Mouse (Mus musculus) small intestine, adult 2 months (tissue): Measurements from ENCODE around the gene Gmpr2. TPM values are rescaled to one million over a fixed set of nuclear protein-coding genes. Genes with fewer than 3 reads are reported as not detected.

ENCODE experiments used
- H3K27ac ChIP-seq: fragments of 200-500 bp; 2 replicates; pipeline ENCODE4 v1.5.1; 2012; ENCODE audit warnings: low read depth, low read length, control low read depth, inconsistent platforms; ENCODE audit not compliant: insufficient read depth
- H3K27me3 ChIP-seq: fragments of 200-500 bp; 2 replicates; pipeline ENCODE4 v1.6.1; 2012; ENCODE audit warnings: mild to moderate bottlenecking, moderate library complexity, low read length, inconsistent platforms; ENCODE audit not compliant: control insufficient read depth, insufficient read depth
- H3K36me3 ChIP-seq: fragments of 200-500 bp; 2 replicates; pipeline ENCODE4 v1.6.1; 2012; ENCODE audit warnings: mild to moderate bottlenecking, low read length, control low read depth, inconsistent platforms; ENCODE audit not compliant: control insufficient read depth, insufficient read depth
- H3K4me1 ChIP-seq: fragments of 200-500 bp; 2 replicates; pipeline ENCODE4 v1.6.1; 2012; ENCODE audit warnings: low read length, inconsistent platforms, mixed read lengths; ENCODE audit not compliant: control insufficient read depth, insufficient read depth, insufficient read length
- H3K4me3 ChIP-seq: fragments of 200-500 bp; 2 replicates; pipeline ENCODE4 v1.5.1; 2012; ENCODE audit warnings: low read depth, mild to moderate bottlenecking, control low read depth, inconsistent platforms, low read length, moderate library complexity
- CTCF ChIP-seq: fragments of 200-500 bp; IDR thresholded peaks from 2 replicates; pipeline ENCODE4 v1.5.1; 2012; ENCODE audit warnings: low read depth, mild to moderate bottlenecking, control low read depth, inconsistent platforms, low read length, moderate library complexity, mixed read lengths; ENCODE audit not compliant: insufficient replicate concordance, insufficient read length; ENCODE audit errors: extremely low read depth
- POLR2A ChIP-seq: fragments of 200-500 bp; IDR thresholded peaks from 2 replicates; pipeline ENCODE4 v1.6.1; 2012; ENCODE audit warnings: low read depth, mild to moderate bottlenecking, control low read depth, inconsistent platforms, low read length, moderate library complexity
- WGBS: fragments of 180-500 bp; shearing (Covaris S2); methylation state at CpG from one replicate; pipeline ENCODE4 v1.1.7; 2018; 5-methylcytosine and 5-hydroxymethylcytosine counted together
- polyA plus RNA-seq: library from polyadenylated mRNA; depleted of rRNA; stranded (reverse); fragments of >200 nt; gene quantifications from 2 replicates; pipeline ENCODE4 v1.2.3, GENCODE M21; 2012; rRNA removed

Gmpr2 gene
- polyA plus RNA-seq: 5.2 and 9.6 TPM in 2 replicates

- under 1% methylated on average over 38 of the region's 38 CpGs for WGBS
These were observed at the start of gene Gmpr2, which contains the start of gene Nedd8 for GRCm38 (mm10) chr14:55671833-55672740. Gene Gmpr2 (plus strand): TSS chr14:55671941. Gene Nedd8 (minus strand): TSS chr14:55672124.

DNA sequence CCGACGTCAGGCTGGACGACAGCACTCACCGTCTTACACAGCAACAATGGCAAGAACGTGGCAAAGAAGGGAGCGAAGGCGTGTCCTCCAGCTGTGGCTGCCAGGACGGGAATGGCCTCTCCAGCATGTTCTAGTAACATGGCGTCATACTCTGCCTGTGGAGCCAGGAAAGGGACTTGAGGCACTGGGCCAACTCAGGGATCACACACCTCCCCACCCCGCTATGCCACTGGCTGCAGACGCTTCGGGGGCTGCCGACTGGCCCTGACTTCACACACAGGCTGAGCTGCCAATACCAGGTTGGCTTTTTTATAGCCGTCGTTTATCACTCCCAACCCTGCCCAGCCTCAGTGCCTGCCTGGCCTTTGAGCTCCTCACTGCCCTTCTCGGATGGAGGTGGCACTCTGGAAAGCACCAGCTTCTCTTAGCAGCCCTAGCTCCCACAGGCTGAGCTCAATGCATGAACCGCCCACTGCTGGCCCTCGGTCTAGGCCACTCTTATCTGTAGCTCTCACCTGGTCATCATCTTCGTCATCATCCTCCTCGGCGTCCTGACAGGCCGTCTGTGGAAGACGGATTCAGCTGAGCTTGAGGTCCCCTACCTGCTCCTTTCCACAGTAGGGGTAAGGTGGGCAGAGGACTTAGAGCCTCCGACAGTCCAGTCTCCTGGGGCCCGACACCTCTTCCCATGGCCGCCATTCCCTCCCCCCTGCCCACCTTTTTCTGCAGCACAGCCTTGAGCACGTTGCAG lies 43.5 kb upstream of the Gmpr2 start:
- no peak; the same call in 1 of the 2 replicates for TF ChIP-seq CTCF
- no peak overlapping the region for H3K4me3 ChIP-seq
- no peaks in the 10 kb centered on the region for H3K27me3 ChIP-seq
- H3K36me3 ChIP-seq: peaks cover 52% of the 10 kb centered on the region
- peaks cover 15% of the 10 kb centered on the region for H3K4me1 ChIP-seq
- 73% methylated on average over 27 of the region's 27 CpGs for WGBS
- H3K27ac ChIP-seq: peak overlapping the region; percentile 33

More at GRCm38 (mm10) chr14:55671833-55672740, at the start of gene Gmpr2, which contains the start of gene Nedd8:
- Histone ChIP-seq H3K4me3 (peak within 1 kb of the TSS; percentile 83), H3K27ac (peak within 1 kb of the TSS; percentile 85), H3K27me3 (no peaks in the 10 kb centered on the region), H3K36me3 (peaks cover 15% of the 10 kb centered on the region), H3K4me1 (peaks cover 2% of the 10 kb centered on the region)
- TF ChIP-seq CTCF: no peak
- TF ChIP-seq POLR2A: peak; percentile 14; the same call in 1 of the 2 replicates

DNA sequence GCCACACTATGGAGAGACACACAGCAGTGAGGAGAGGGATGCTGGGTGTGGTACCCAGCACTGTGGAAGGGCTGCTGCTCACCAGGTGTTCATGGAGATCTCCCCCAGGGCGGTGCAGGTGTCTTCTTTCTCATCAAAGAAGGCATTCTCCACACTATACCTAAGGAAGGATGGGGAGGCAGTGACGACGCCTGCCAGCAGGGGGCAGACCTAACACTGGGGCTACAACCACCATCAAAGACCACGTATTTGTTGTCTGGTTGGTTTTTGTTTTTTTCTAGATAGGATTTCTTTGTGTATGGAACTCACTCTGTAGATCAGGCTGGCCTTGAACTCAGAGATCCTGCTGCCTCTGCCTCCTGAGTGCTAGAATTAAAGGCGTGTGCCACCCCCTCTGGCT lies 42.4 kb upstream of the Gmpr2 start:
- TF ChIP-seq POLR2A (no peak), CTCF (peak; percentile 73; the same call in 1 of the 2 replicates)
- no peak overlapping the region for H3K4me3 ChIP-seq
- 32% methylated on average over 5 of the region's 5 CpGs for WGBS
- H3K27me3 ChIP-seq: no peaks in the 10 kb centered on the region
- H3K36me3 ChIP-seq: peaks cover 51% of the 10 kb centered on the region
- peaks cover 15% of the 10 kb centered on the region for H3K4me1 ChIP-seq
- no peak overlapping the region for H3K27ac ChIP-seq

DNA sequence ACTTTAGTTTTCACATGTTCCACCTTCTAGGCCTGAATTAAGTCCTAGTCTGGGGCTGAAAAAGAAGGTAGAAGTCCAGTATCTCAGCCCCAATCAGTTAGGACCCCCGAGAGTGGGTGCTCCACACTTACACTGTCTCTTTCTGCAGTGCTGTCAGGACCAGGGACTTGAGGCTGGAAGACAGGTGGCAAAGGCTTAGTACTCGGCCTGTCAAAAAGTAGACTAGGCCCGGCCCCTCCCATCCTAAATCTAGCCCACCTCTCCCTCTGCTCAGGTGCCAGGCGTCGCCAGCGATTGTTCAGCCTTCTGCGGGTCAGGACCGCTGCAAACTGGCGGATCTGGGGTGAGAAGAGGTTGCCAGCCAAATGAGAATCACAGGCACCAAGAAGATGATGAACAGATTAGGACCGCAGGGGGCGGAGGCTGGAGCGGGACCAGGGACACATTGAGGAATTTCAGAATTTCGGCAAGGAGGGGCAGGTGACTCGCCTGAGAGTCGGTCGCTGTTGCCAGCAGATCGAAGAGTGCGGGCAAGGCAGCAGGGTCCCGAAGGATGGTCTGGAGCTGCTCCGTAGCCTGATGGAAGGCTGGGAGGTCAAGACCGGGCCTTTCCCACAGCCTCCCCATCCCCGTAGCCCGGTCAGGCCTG lies 36.7 kb upstream of the Gmpr2 start:
- H3K4me1 ChIP-seq: peaks cover 4% of the 10 kb centered on the region
- TF ChIP-seq CTCF: no peak
- no peak for TF ChIP-seq POLR2A
- H3K36me3 ChIP-seq: peaks cover 41% of the 10 kb centered on the region
- H3K4me3 ChIP-seq: peak overlapping the region; percentile 73
- H3K27me3 ChIP-seq: no peaks in the 10 kb centered on the region
- 3% methylated on average over 23 of the region's 23 CpGs for WGBS
- no peak overlapping the region; the same call in 1 of the 2 replicates for H3K27ac ChIP-seq

DNA sequence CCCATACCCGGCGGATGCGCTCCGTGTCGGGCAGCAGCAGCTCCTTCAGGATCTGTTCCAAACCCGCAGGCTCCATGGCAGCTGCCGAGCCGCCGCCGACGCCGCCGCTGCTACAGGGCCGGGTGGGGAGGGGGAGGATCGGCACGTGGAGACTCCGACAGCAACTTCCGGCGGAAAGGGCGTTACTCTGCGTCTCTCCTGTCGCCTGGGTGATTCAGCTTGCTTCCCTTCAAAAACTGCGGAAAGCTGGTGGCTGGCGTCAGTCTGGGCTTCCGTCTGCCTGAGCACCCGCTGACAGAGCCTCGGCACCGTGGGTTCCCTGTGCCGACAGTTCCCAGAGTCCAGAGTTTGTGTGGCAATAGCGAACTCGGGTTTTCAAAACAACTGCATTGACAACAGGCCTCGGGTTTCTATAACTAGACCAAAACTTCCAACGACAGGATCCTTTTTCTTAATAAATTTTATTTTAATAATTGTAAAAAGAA lies 36.2 kb upstream of the Gmpr2 start, which contains the start of gene Ipo4:
Gene Ipo4, minus strand, starts transcription at position 435 of the 485 bp plus-strand sequence.
- Histone ChIP-seq H3K27ac (no peak within 1 kb of the TSS; the same call in 1 of the 2 replicates), H3K4me3 (peak within 1 kb of the TSS; percentile 73), H3K27me3 (no peaks in the 10 kb centered on the region), H3K36me3 (peaks cover 45% of the 10 kb centered on the region), H3K4me1 (peaks cover 2% of the 10 kb centered on the region; the same call in 1 of the 2 replicates)
- 1% methylated on average over 33 of the region's 33 CpGs for WGBS
- peak; percentile 54; the same call in 1 of the 2 replicates for TF ChIP-seq POLR2A
- no peak for TF ChIP-seq CTCF

GRCm38 (mm10) chr14:55637795-55638194 lies 33.9 kb upstream of the Gmpr2 start, which contains the start of gene Gm49378:
Gene Gm49378 (minus strand): TSS chr14:55637895.
- H3K4me1 ChIP-seq: peaks cover 7% of the 10 kb centered on the region
- no peak within 1 kb of the TSS for H3K4me3 ChIP-seq
- H3K27me3 ChIP-seq: no peaks in the 10 kb centered on the region
- H3K36me3 ChIP-seq: peaks cover 41% of the 10 kb centered on the region
- H3K27ac ChIP-seq: no peak within 1 kb of the TSS
- WGBS: 95% methylated on average over 9 of the region's 9 CpGs
- no peak for TF ChIP-seq POLR2A
- TF ChIP-seq CTCF: no peak
